Mouse (Mus musculus): ENCODE results near the gene Bicc1. TPM values are rescaled to one million over a fixed set of nuclear protein-coding genes. Genes with fewer than 3 reads are reported as not detected.

Bicc1 gene
- total and polyA plus RNA-seq, 2 experiments = 0.75 to 1.7 TPM

DNA sequence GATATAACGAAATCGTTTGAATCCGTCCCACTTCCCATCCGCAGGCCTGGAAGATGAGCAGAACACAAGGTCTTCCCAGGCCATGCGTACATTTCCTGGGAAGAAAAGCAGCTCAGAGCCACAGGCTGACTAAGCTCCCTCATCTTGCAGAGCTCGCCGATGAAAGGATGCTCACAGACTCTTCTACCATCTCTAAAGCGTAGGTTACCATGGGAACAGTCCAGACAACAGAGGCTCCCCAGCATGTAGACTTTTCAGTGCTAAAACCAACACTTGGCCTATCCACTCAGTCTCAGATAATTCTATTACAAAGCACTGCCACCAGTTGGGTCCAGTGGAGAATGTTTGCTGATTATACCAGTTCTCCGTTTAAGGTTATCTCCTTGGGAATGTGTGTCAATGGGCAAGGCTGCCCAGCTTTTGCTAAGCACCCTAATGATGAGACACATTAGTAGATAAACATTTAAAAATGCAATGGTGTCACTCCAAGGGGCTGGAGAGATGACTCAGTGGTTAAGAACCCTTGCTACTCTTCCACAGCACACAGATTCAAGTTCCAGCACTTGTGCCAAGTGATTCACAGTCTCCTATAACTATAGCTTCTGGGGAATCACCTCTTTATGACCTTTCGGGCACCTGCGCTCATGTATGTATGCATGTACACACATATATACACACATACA, 258.2 kb downstream of the Bicc1 start:
- 79% methylated on average over 11 of the region's 11 CpGs for WGBS
- H3K36me3 ChIP-seq (ENCODE audit: control insufficient read depth, insufficient read depth, low read length) = no peaks in the 10 kb centered on the region
- H3K27me3 ChIP-seq (ENCODE audit: control insufficient read depth, insufficient read depth, low read length) = no peaks in the 10 kb centered on the region
- no peaks in the 10 kb centered on the region for H3K4me1 ChIP-seq (ENCODE audit: control insufficient read depth, insufficient read depth, low read length)
- no peak overlapping the region for H3K4me3 ChIP-seq (ENCODE audit: insufficient read depth, low read depth, low read length)
- DNase-seq (ENCODE audit: extremely low read depth, low read depth, low spot score) = no peak
- H3K79me2 ChIP-seq (ENCODE audit: control insufficient read depth, insufficient read depth, low read length) = no peaks in the 10 kb centered on the region
- no peak overlapping the region for H3K9ac ChIP-seq (ENCODE audit: low read depth, low read length)
- TF ChIP-seq CTCF (IDR thresholded peaks at IDR 0.05; ENCODE audit: low read depth, low read length) (no peak), POLR2A (IDR thresholded peaks at IDR 0.05; ENCODE audit: extremely low read depth, insufficient read depth, low read length) (no peak)
- no peak overlapping the region for H3K27ac ChIP-seq (replicated peaks; ENCODE audit: insufficient read depth, low read depth, low read length)

- Histone ChIP-seq H3K79me2 (ENCODE audit: control insufficient read depth, insufficient read depth, low read length) (no peaks in the 10 kb centered on the region), H3K27me3 (ENCODE audit: control insufficient read depth, insufficient read depth, low read length) (no peaks in the 10 kb centered on the region; the same call in 1 of the 2 replicates), H3K27ac (replicated peaks; ENCODE audit: insufficient read depth, low read depth, low read length) (no peak overlapping the region), H3K4me1 (ENCODE audit: control insufficient read depth, insufficient read depth, low read length) (no peaks in the 10 kb centered on the region), H3K4me3 (ENCODE audit: insufficient read depth, low read depth, low read length) (no peak overlapping the region), H3K9ac (ENCODE audit: low read depth, low read length) (no peak overlapping the region), H3K36me3 (ENCODE audit: control insufficient read depth, insufficient read depth, low read length) (no peaks in the 10 kb centered on the region)
- 83% methylated on average over 8 of the region's 8 CpGs for WGBS
- TF ChIP-seq POLR2A (IDR thresholded peaks at IDR 0.05; ENCODE audit: extremely low read depth, insufficient read depth, low read length) = no peak
- TF ChIP-seq CTCF (IDR thresholded peaks at IDR 0.05; ENCODE audit: low read depth, low read length) = no peak
- no peak for DNase-seq (ENCODE audit: extremely low read depth, low read depth, low spot score)
Observed at GRCm38 (mm10) chr10:70895891-70896290, 263.6 kb downstream of the Bicc1 start.

DNA sequence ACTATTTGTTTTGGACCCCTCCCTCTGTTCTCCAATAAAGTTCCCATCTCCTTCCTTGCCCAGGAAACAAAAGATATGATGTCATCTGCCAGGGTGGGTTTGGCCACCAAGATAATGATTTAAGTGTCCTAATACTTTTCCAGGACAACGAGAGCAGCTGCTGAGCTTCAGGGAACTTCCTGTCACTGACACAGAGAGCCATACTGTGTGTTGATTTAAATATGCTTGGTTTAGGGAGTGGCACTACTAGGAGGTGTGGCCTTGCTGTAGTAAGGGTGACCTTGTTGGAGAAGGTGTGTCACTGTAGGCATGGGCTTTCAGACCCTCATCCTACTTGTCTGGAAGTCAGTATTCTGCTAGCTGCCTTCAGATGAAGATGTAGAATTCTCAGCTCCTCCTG, 281.5 kb downstream of the Bicc1 start:
- WGBS = 65% methylated on average over 1 of the region's 1 CpGs
- TF ChIP-seq CTCF (IDR thresholded peaks at IDR 0.05; ENCODE audit: low read depth, low read length) (no peak), POLR2A (IDR thresholded peaks at IDR 0.05; ENCODE audit: extremely low read depth, insufficient read depth, low read length) (no peak)
- no peaks in the 10 kb centered on the region for H3K4me1 ChIP-seq (ENCODE audit: control insufficient read depth, insufficient read depth, low read length)

GRCm38 (mm10) chr10:70877631-70878030, 281.9 kb downstream of the Bicc1 start:
- no peak for DNase-seq (ENCODE audit: extremely low read depth, low read depth, low spot score)
- 86% methylated on average over 8 of the region's 8 CpGs for WGBS
- TF ChIP-seq POLR2A (IDR thresholded peaks at IDR 0.05; ENCODE audit: extremely low read depth, insufficient read depth, low read length) (no peak), CTCF (IDR thresholded peaks at IDR 0.05; ENCODE audit: low read depth, low read length) (no peak)

More for the DNA sequence above, 281.5 kb downstream of the Bicc1 start:
- no peaks in the 10 kb centered on the region for H3K79me2 ChIP-seq (ENCODE audit: control insufficient read depth, insufficient read depth, low read length)
- H3K9ac ChIP-seq (ENCODE audit: low read depth, low read length) = no peak overlapping the region
- H3K27me3 ChIP-seq (ENCODE audit: control insufficient read depth, insufficient read depth, low read length) = no peaks in the 10 kb centered on the region
- DNase-seq (ENCODE audit: extremely low read depth, low read depth, low spot score) = no peak
- H3K4me3 ChIP-seq (ENCODE audit: insufficient read depth, low read depth, low read length) = no peak overlapping the region
- no peaks in the 10 kb centered on the region for H3K36me3 ChIP-seq (ENCODE audit: control insufficient read depth, insufficient read depth, low read length)
- no peak overlapping the region for H3K27ac ChIP-seq (replicated peaks; ENCODE audit: insufficient read depth, low read depth, low read length)

GRCm38 (mm10) chr10:70876522-70876921, 283.0 kb downstream of the Bicc1 start:
- Histone ChIP-seq H3K4me3 (ENCODE audit: insufficient read depth, low read depth, low read length) (no peak overlapping the region), H3K36me3 (ENCODE audit: control insufficient read depth, insufficient read depth, low read length) (no peaks in the 10 kb centered on the region), H3K4me1 (ENCODE audit: control insufficient read depth, insufficient read depth, low read length) (no peaks in the 10 kb centered on the region), H3K9ac (ENCODE audit: low read depth, low read length) (no peak overlapping the region), H3K27me3 (ENCODE audit: control insufficient read depth, insufficient read depth, low read length) (no peaks in the 10 kb centered on the region), H3K79me2 (ENCODE audit: control insufficient read depth, insufficient read depth, low read length) (no peaks in the 10 kb centered on the region), H3K27ac (replicated peaks; ENCODE audit: insufficient read depth, low read depth, low read length) (no peak overlapping the region)
- no peak for DNase-seq (ENCODE audit: extremely low read depth, low read depth, low spot score)
- TF ChIP-seq CTCF (IDR thresholded peaks at IDR 0.05; ENCODE audit: low read depth, low read length) = no peak
- TF ChIP-seq POLR2A (IDR thresholded peaks at IDR 0.05; ENCODE audit: extremely low read depth, insufficient read depth, low read length) = no peak
- 87% methylated on average over 9 of the region's 9 CpGs for WGBS

More at GRCm38 (mm10) chr10:70877631-70878030, 281.9 kb downstream of the Bicc1 start:
- Histone ChIP-seq H3K9ac (ENCODE audit: low read depth, low read length) (no peak overlapping the region), H3K36me3 (ENCODE audit: control insufficient read depth, insufficient read depth, low read length) (no peaks in the 10 kb centered on the region), H3K4me3 (ENCODE audit: insufficient read depth, low read depth, low read length) (no peak overlapping the region), H3K4me1 (ENCODE audit: control insufficient read depth, insufficient read depth, low read length) (no peaks in the 10 kb centered on the region), H3K27ac (replicated peaks; ENCODE audit: insufficient read depth, low read depth, low read length) (no peak overlapping the region), H3K27me3 (ENCODE audit: control insufficient read depth, insufficient read depth, low read length) (no peaks in the 10 kb centered on the region), H3K79me2 (ENCODE audit: control insufficient read depth, insufficient read depth, low read length) (no peaks in the 10 kb centered on the region)

DNA sequence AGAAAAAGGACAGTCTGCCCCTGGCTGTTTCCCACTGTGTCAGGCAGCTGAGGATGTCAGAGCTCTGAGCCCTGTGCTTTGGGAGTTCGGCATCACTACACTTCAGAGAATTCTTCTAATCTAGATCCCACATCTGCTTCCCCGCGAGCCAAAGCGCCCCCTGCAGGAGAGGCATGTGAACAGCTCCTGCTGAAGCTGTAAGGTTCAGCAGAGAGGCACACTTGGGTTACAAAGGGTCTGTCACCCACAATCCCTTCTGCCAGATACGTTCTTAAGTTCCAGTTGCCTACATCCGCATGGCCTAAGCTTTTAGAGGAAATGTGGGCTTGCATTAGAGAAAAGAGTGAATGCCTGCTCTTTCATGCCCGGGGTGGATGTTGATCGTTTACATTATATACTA, 283.4 kb downstream of the Bicc1 start:
- H3K4me1 ChIP-seq (ENCODE audit: control insufficient read depth, insufficient read depth, low read length) = no peaks in the 10 kb centered on the region
- no peak for DNase-seq (ENCODE audit: extremely low read depth, low read depth, low spot score)
- no peak overlapping the region for H3K9ac ChIP-seq (ENCODE audit: low read depth, low read length)
- no peaks in the 10 kb centered on the region for H3K79me2 ChIP-seq (ENCODE audit: control insufficient read depth, insufficient read depth, low read length)
- H3K27ac ChIP-seq (replicated peaks; ENCODE audit: insufficient read depth, low read depth, low read length) = no peak overlapping the region
- H3K27me3 ChIP-seq (ENCODE audit: control insufficient read depth, insufficient read depth, low read length) = no peaks in the 10 kb centered on the region
- TF ChIP-seq POLR2A (IDR thresholded peaks at IDR 0.05; ENCODE audit: extremely low read depth, insufficient read depth, low read length) = no peak
- 73% methylated on average over 8 of the region's 8 CpGs for WGBS
- H3K36me3 ChIP-seq (ENCODE audit: control insufficient read depth, insufficient read depth, low read length) = no peaks in the 10 kb centered on the region
- no peak overlapping the region for H3K4me3 ChIP-seq (ENCODE audit: insufficient read depth, low read depth, low read length)
